Mouse (Mus musculus) small intestine, adult 2 months (tissue): ENCODE results near the gene Sh3d19. TPM values are rescaled to one million over a fixed set of nuclear protein-coding genes. Genes with fewer than 3 reads are reported as not detected.

Experiments
- H3K27ac ChIP-seq: fragments of 200-500 bp; 2 replicates; pipeline ENCODE4 v1.5.1; 2012; ENCODE audit warnings: low read depth, low read length, control low read depth, inconsistent platforms; ENCODE audit not compliant: insufficient read depth
- H3K27me3 ChIP-seq: fragments of 200-500 bp; 2 replicates; pipeline ENCODE4 v1.6.1; 2012; ENCODE audit warnings: mild to moderate bottlenecking, moderate library complexity, low read length, inconsistent platforms; ENCODE audit not compliant: control insufficient read depth, insufficient read depth
- H3K36me3 ChIP-seq: fragments of 200-500 bp; 2 replicates; pipeline ENCODE4 v1.6.1; 2012; ENCODE audit warnings: mild to moderate bottlenecking, low read length, control low read depth, inconsistent platforms; ENCODE audit not compliant: control insufficient read depth, insufficient read depth
- H3K4me1 ChIP-seq: fragments of 200-500 bp; 2 replicates; pipeline ENCODE4 v1.6.1; 2012; ENCODE audit warnings: low read length, inconsistent platforms, mixed read lengths; ENCODE audit not compliant: control insufficient read depth, insufficient read depth, insufficient read length
- H3K4me3 ChIP-seq: fragments of 200-500 bp; 2 replicates; pipeline ENCODE4 v1.5.1; 2012; ENCODE audit warnings: low read depth, mild to moderate bottlenecking, control low read depth, inconsistent platforms, low read length, moderate library complexity
- CTCF ChIP-seq: fragments of 200-500 bp; IDR thresholded peaks from 2 replicates; pipeline ENCODE4 v1.5.1; 2012; ENCODE audit warnings: low read depth, mild to moderate bottlenecking, control low read depth, inconsistent platforms, low read length, moderate library complexity, mixed read lengths; ENCODE audit not compliant: insufficient replicate concordance, insufficient read length; ENCODE audit errors: extremely low read depth
- POLR2A ChIP-seq: fragments of 200-500 bp; IDR thresholded peaks from 2 replicates; pipeline ENCODE4 v1.6.1; 2012; ENCODE audit warnings: low read depth, mild to moderate bottlenecking, control low read depth, inconsistent platforms, low read length, moderate library complexity
- WGBS: fragments of 180-500 bp; shearing (Covaris S2); methylation state at CpG from one replicate; pipeline ENCODE4 v1.1.7; 2018; 5-methylcytosine and 5-hydroxymethylcytosine counted together
- polyA plus RNA-seq: library from polyadenylated mRNA; depleted of rRNA; stranded (reverse); fragments of >200 nt; gene quantifications from 2 replicates; pipeline ENCODE4 v1.2.3, GENCODE M21; 2012

The Sh3d19 gene
- polyA plus RNA-seq, 1 experiment = 205 TPM

DNA sequence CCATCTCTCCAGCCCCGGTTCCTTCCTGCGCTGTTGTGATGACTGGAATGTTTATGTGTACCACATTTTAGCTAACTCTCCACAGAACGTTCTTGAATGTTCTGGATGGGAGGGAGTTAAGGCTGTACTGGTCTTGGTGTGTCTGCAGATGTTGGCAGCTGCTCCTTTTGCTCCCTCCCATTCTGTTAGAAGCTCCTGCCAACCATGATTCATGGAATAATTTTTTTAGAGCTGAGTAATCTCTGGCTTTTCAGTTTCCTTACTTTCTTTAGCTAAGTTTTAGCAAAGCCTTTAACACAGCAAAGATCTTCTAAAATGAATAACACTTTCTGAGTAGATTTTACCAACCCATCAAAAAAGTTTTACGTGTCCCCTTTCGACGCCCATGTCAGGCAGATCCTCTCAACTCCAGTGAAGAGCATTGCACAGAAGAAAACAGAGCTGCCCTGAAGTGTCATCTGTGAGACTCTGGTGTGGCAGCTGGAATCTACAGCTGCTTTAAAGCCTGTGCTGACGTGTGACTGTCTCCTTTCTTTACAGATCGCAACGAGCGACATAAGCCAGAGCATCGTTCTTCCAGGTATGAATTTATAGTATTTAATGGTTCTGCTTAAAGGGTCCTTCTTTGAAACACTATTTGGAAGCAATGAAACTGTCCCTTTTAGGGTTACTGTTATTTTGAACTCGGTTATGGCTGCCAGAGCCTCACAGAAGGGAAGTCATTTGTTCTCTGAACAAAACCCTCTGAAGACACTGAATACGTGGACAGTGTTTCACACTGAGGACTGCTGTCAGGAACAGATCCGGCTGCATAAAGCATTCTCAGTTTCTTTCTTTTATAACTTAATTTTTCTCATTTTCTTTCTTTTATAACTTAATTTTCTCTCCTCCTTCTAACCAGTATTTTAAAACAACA lies 69.6 kb downstream of the Sh3d19 start:
- peak overlapping the region; percentile 39 for H3K27ac ChIP-seq
- H3K27me3 ChIP-seq = no peaks in the 10 kb centered on the region
- H3K4me3 ChIP-seq = no peak overlapping the region
- TF ChIP-seq POLR2A (no peak), CTCF (no peak)
- WGBS = 77% methylated on average over 14 of the region's 14 CpGs
- H3K4me1 ChIP-seq = no peaks in the 10 kb centered on the region
- peaks cover 18% of the 10 kb centered on the region for H3K36me3 ChIP-seq

DNA sequence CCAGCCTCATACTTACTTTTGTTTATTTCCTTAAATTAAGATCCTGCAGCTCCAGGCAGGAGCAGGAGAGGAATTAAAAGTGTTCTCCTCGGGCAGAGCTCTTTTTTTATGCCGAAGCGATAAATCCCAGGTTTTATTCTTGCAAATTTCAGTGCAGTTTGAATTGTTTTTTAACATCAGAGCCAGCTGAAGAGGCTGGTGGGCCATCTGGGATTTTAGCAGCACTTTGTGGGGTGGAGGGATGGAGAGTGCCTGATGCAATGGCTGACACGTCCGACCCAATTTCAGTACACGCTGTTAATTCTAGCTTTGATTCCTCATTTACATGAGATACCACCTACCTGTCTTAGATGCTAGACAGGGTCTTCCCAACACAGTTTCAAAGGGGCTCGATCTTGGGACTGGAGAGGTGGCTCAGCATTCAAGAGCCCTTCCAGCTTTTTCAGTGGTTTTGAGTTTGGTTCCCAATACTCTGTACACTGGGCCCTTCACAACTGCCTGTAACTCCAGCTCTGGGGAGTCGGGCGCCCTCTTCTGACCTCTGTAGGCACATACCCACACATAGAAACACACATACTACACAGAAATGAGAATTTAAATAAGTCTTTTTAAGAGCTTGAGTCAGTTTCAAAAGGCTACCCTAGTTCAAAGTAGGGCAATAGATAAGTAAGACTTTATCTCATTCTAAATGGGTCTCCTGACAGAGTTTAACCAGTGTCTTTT lies 76.9 kb downstream of the Sh3d19 start:
- Histone ChIP-seq H3K4me3 (no peak overlapping the region), H3K27ac (no peak overlapping the region), H3K4me1 (no peaks in the 10 kb centered on the region), H3K27me3 (no peaks in the 10 kb centered on the region), H3K36me3 (peaks cover 32% of the 10 kb centered on the region)
- TF ChIP-seq CTCF (no peak), POLR2A (no peak)
- 97% methylated on average over 9 of the region's 9 CpGs for WGBS

DNA sequence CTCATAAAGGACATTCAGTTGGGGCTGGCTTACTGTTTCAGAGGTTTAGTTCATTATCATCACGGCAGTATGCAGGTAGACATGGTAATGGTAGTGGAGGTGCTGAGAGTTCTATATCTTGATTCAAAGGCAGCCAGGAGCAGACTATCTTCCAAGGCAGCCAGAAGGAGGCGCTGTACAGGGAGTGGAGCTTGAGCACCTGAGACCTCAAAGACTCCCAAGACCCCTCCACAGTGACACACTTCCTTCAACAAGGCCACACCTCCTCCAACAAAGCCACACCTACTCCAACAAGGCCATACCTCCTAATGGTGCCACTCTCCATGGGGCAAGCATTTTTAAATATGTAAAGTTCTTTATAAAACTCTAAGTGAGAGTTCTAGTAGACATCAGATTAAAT lies 78.1 kb downstream of the Sh3d19 start:
- Histone ChIP-seq H3K36me3 (peaks cover 28% of the 10 kb centered on the region), H3K4me1 (no peaks in the 10 kb centered on the region), H3K27ac (no peak overlapping the region), H3K27me3 (no peaks in the 10 kb centered on the region), H3K4me3 (no peak overlapping the region)
- WGBS = 88% methylated on average over 2 of the region's 2 CpGs
- TF ChIP-seq POLR2A (no peak), CTCF (no peak)

DNA sequence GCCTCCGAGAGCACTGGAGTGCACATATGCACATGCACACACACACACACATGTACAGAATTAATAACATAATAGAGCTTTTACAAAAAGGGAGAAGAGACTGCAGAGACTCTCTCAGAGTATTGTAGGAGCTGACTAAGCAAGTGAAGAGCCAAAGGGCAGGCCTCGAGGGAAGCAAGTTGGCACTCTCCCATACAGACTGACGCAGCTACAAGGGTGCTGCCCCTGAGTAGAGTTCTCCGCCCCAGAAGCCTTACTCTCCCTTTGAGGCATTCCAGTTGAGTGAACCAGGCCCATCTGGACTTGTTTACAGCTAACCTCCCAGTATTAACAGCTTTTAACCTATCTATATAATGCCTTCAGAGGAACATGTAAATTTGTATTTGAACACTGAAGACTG lies 85.8 kb downstream of the Sh3d19 start:
- TF ChIP-seq CTCF (no peak), POLR2A (no peak)
- Histone ChIP-seq H3K4me1 (peaks cover 6% of the 10 kb centered on the region; the same call in 1 of the 2 replicates), H3K4me3 (no peak overlapping the region), H3K27ac (no peak overlapping the region), H3K36me3 (0 out of 2 replicates have a peak, but pooled peaks cover 2% of the 10 kb centered on the region), H3K27me3 (no peaks in the 10 kb centered on the region)
- 29% methylated on average over 4 of the region's 4 CpGs for WGBS

DNA sequence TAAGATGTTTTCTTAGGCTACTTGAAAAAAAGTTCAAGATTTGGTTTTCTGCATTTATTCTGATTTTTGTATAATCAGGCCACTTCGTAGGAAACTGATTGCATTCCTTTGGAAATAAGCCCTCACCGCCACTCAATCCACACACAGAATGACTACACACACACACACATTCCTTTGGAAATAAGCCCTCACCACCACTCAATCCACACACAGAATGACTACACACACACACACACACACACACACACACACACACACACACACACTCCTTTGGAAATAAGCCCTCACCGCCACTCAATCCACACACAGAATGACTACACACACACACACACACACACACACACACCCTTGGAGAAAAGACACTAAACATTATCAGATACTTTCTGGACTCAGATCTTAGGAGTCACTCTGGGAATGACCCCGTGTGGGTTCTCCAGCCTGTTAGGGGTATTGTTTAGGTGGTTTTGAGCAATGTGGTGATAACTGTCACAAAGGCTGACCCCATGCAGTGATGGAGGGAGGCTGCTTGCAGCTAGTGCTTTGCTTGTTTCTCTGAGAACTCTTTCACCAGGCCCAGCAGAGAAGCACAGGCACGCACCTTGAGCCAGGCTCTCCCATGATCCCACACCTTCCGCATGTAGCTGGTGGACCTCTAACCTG lies 86.7 kb downstream of the Sh3d19 start:
- 79% methylated on average over 6 of the region's 6 CpGs for WGBS
- H3K27me3 ChIP-seq = no peaks in the 10 kb centered on the region
- H3K4me1 ChIP-seq = peaks cover 6% of the 10 kb centered on the region; the same call in 1 of the 2 replicates
- no peak overlapping the region for H3K4me3 ChIP-seq
- no peaks in the 10 kb centered on the region for H3K36me3 ChIP-seq
- TF ChIP-seq POLR2A (no peak), CTCF (no peak)
- no peak overlapping the region for H3K27ac ChIP-seq

DNA sequence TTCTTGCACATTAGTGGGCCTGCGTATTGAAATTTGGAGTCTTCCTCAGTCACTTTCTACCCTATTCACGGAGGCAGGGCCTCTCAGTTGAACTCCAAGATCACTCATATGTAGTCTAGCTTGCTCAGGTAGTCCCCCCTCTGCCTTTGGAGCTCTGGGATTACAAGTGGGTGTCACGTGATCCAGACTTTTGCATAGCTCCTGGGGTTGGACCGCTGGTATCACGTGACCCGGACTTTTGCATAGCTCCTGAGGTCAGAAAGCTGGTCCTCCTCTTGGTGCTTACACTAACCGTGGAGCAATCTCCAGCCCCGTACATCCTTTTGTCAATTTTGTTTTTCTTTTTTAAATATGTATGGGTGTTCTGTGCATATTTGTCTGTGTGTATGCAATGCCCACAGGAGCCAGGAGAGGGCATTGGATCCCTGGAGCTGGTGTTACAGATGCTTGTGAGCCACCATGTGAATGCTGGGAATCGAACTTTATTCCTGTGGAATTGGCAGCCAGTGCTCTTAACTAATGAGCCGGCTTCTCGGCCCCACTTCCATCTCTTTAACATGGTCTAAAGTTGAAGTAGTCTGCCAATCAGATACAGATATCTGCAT lies 98.8 kb downstream of the Sh3d19 start:
- TF ChIP-seq CTCF (peak; percentile 34; the same call in 1 of the 2 replicates), POLR2A (no peak)
- H3K36me3 ChIP-seq = no peaks in the 10 kb centered on the region
- no peaks in the 10 kb centered on the region for H3K27me3 ChIP-seq
- peaks cover 9% of the 10 kb centered on the region; the same call in 1 of the 2 replicates for H3K4me1 ChIP-seq
- 86% methylated on average over 11 of the region's 11 CpGs for WGBS
- H3K27ac ChIP-seq = no peak overlapping the region
- no peak overlapping the region for H3K4me3 ChIP-seq
